Mouse (Mus musculus) heart, embryonic 16.5 days (tissue): Measurements from ENCODE around the gene Fads6. TPM values are rescaled to one million over a fixed set of nuclear protein-coding genes. Genes with fewer than 3 reads are reported as not detected.

Experiments used
- ATAC-seq: fragments of 200-750 bp; cut with Nextera tagmentation; replicated peaks from 2 replicates; pipeline ENCODE4 v1.8.0; 2017; ENCODE audit warnings: moderate number of reproducible peaks; ENCODE audit not compliant: insufficient read depth, low FRiP score; ENCODE audit errors: extremely low read depth
- H3K27ac ChIP-seq: fragments of 300-500 bp; sonication (generic); 2 replicates; pipeline ENCODE4 v1.5.1; 2014; ENCODE audit warnings: mild to moderate bottlenecking, low read length, control low read depth, moderate library complexity
- H3K27me3 ChIP-seq: fragments of 300-500 bp; sonication (generic); 2 replicates; pipeline ENCODE4 v1.6.1; 2014; ENCODE audit warnings: low read length, mixed read lengths; ENCODE audit not compliant: control insufficient read depth, insufficient read depth
- H3K36me3 ChIP-seq: fragments of 300-500 bp; sonication (generic); 2 replicates; pipeline ENCODE4 v1.6.1; 2014; ENCODE audit not compliant: control insufficient read depth, insufficient read depth
- H3K4me1 ChIP-seq: fragments of 300-500 bp; sonication (generic); 2 replicates; pipeline ENCODE4 v1.6.1; 2014; ENCODE audit warnings: low read length, mixed read lengths; ENCODE audit not compliant: control insufficient read depth, insufficient read depth
- H3K4me2 ChIP-seq: fragments of 300-500 bp; sonication (generic); 2 replicates; pipeline ENCODE4 v1.6.1; 2014; ENCODE audit warnings: low read depth, mild to moderate bottlenecking, control low read depth, low read length
- H3K4me3 ChIP-seq: fragments of 300-500 bp; sonication (generic); 2 replicates; pipeline ENCODE4 v1.5.1; 2014; ENCODE audit warnings: mild to moderate bottlenecking, control low read depth, low read length
- H3K9ac ChIP-seq: fragments of 300-500 bp; sonication (generic); 2 replicates; pipeline ENCODE4 v1.6.1; 2014; ENCODE audit warnings: low read length, control low read depth
- H3K9me3 ChIP-seq: fragments of 300-500 bp; sonication (generic); replicated peaks from 2 replicates; pipeline ENCODE4 v1.6.1; 2016; ENCODE audit warnings: low read length; ENCODE audit not compliant: control insufficient read depth
- WGBS: fragments of 180-500 bp; shearing (Covaris S2); extraction: QIAGEN DNeasy Blood & Tissue Kit; methylation state at CpG from one replicate; pipeline ENCODE4 v1.1.7; 2014; 5-methylcytosine and 5-hydroxymethylcytosine counted together
- polyA plus RNA-seq: library from polyadenylated mRNA; unstranded; fragments of >200 nt; fragmentation: Nextera tagmentation; extraction: Ambion mirVana; gene quantifications from 2 replicates; pipeline ENCODE4 v1.2.1, GENCODE M21; 2015

The Fads6 gene
- polyA plus RNA-seq, 1 experiment from 2014 or later: 0.74 TPM

DNA sequence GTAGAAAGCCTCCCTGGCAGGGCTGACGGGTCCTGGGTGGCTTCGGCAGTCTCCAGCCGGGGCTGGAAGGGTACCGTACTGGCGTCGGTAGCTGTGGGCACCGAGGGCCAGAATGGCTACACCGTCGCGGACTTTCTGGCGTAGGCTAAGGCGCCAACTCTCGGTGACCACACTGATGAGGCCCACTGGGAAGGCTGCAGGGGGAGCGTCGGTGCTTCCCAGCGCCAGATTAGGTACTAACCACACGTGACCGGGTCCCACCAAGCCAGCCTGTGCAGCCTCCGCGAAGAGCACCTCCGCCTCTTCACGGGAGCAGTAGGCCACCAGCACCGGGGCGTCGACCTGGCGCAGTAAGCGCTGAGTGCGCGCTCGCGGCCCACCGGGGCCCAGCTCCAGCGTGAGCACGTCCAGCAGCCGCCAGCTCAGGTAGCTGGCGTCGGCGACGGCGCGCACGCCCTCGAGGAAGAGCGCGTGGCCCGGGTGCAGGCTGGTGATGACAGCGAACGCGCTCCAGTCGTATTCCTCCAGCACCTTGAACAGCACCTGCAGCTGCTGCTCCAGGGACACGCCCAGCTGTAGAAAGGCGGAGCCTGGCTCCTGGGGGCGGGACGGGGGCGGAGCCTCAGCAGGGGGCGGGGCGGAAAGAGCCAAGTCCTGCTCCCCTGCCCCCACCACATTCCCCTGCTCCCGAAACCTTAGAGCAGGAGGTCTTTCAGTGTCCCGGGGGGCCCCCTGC, 39.5 kb downstream of the Fads6 start:
- no peak overlapping the region for H3K27ac ChIP-seq
- H3K9ac ChIP-seq: no peak overlapping the region
- peaks cover 75% of the 10 kb centered on the region for H3K27me3 ChIP-seq
- H3K36me3 ChIP-seq: no peaks in the 10 kb centered on the region
- no peak for ATAC-seq
- peak overlapping the region; percentile 40 for H3K4me2 ChIP-seq
- 0 out of 2 replicates have a peak, but pooled peaks cover 2% of the 10 kb centered on the region for H3K4me1 ChIP-seq
- H3K4me3 ChIP-seq: no peak overlapping the region
- no peaks in the 10 kb centered on the region for H3K9me3 ChIP-seq
- 13% methylated on average over 58 of the region's 59 CpGs for WGBS

DNA sequence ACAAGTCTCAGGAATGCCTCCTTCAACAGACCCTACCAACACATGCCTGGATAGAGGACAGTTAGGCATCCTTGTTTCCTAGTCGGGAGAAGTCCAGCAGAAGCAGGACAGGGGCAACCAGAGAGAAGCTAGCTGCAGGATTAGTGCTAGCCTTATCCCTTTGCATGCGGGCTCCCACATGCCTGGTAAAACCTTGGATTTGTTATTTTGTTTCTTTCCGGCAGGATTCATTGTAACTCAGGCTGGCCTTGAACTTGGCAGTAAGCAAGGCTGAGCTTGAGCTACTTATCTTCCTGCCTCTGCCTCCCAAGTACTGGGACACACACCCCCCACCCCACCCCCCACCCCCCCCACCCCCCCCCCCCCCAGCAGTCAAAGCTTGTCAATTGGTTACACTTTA, 46.2 kb downstream of the Fads6 start:
- H3K27ac ChIP-seq: no peak overlapping the region
- 60% methylated on average over 3 of the region's 3 CpGs for WGBS
- H3K9ac ChIP-seq: no peak overlapping the region
- no peaks in the 10 kb centered on the region for H3K36me3 ChIP-seq
- peaks cover 72% of the 10 kb centered on the region for H3K27me3 ChIP-seq
- ATAC-seq: no peak
- no peak overlapping the region for H3K4me3 ChIP-seq
- H3K9me3 ChIP-seq: no peaks in the 10 kb centered on the region
- no peak overlapping the region for H3K4me2 ChIP-seq
- H3K4me1 ChIP-seq: peaks cover 15% of the 10 kb centered on the region

- Histone ChIP-seq H3K9ac (no peak overlapping the region), H3K4me3 (peak overlapping the region; percentile 48), H3K9me3 (no peaks in the 10 kb centered on the region), H3K36me3 (no peaks in the 10 kb centered on the region), H3K4me1 (peaks cover 15% of the 10 kb centered on the region), H3K4me2 (peak overlapping the region; percentile 58), H3K27ac (no peak overlapping the region), H3K27me3 (peaks cover 66% of the 10 kb centered on the region)
- ATAC-seq: no peak
- WGBS: 2% methylated on average over 36 of the region's 36 CpGs
Measured at GRCm38 (mm10) chr11:115250405-115251090, 46.9 kb downstream of the Fads6 start.

GRCm38 (mm10) chr11:115249721-115250404, 47.6 kb downstream of the Fads6 start:
- Histone ChIP-seq H3K27me3 (peaks cover 62% of the 10 kb centered on the region), H3K9me3 (no peaks in the 10 kb centered on the region), H3K36me3 (no peaks in the 10 kb centered on the region), H3K9ac (0 out of 2 replicates have a peak overlapping the region, but pooled peaks have one; percentile 1), H3K27ac (no peak overlapping the region), H3K4me1 (peaks cover 15% of the 10 kb centered on the region), H3K4me3 (peak overlapping the region; percentile 48), H3K4me2 (peak overlapping the region; percentile 58)
- WGBS: 3% methylated on average over 62 of the region's 63 CpGs
- no peak for ATAC-seq

- H3K27ac ChIP-seq: no peak overlapping the region
- 62% methylated on average over 6 of the region's 6 CpGs for WGBS
- H3K9me3 ChIP-seq: no peaks in the 10 kb centered on the region
- peaks cover 62% of the 10 kb centered on the region for H3K27me3 ChIP-seq
- no peak overlapping the region for H3K9ac ChIP-seq
- no peaks in the 10 kb centered on the region for H3K36me3 ChIP-seq
- peaks cover 15% of the 10 kb centered on the region for H3K4me1 ChIP-seq
- H3K4me3 ChIP-seq: no peak overlapping the region
- ATAC-seq: no peak
- no peak overlapping the region for H3K4me2 ChIP-seq
Measured at GRCm38 (mm10) chr11:115247945-115248344, 49.5 kb downstream of the Fads6 start.

GRCm38 (mm10) chr11:115247240-115247639, 50.2 kb downstream of the Fads6 start:
- 27% methylated on average over 3 of the region's 3 CpGs for WGBS
- no peak overlapping the region for H3K4me3 ChIP-seq

GRCm38 (mm10) chr11:115246386-115246785, 51.1 kb downstream of the Fads6 start:
- Histone ChIP-seq H3K36me3 (no peaks in the 10 kb centered on the region), H3K9ac (no peak overlapping the region), H3K4me3 (no peak overlapping the region), H3K9me3 (no peaks in the 10 kb centered on the region), H3K4me1 (peaks cover 15% of the 10 kb centered on the region), H3K27ac (no peak overlapping the region), H3K27me3 (peaks cover 50% of the 10 kb centered on the region), H3K4me2 (no peak overlapping the region)
- no peak for ATAC-seq
- 61% methylated on average over 8 of the region's 8 CpGs for WGBS

More at GRCm38 (mm10) chr11:115247240-115247639, 50.2 kb downstream of the Fads6 start:
- Histone ChIP-seq H3K4me1 (peaks cover 15% of the 10 kb centered on the region), H3K27me3 (peaks cover 57% of the 10 kb centered on the region), H3K27ac (no peak overlapping the region), H3K9me3 (no peaks in the 10 kb centered on the region), H3K9ac (no peak overlapping the region), H3K36me3 (no peaks in the 10 kb centered on the region), H3K4me2 (no peak overlapping the region)
- ATAC-seq: no peak

DNA sequence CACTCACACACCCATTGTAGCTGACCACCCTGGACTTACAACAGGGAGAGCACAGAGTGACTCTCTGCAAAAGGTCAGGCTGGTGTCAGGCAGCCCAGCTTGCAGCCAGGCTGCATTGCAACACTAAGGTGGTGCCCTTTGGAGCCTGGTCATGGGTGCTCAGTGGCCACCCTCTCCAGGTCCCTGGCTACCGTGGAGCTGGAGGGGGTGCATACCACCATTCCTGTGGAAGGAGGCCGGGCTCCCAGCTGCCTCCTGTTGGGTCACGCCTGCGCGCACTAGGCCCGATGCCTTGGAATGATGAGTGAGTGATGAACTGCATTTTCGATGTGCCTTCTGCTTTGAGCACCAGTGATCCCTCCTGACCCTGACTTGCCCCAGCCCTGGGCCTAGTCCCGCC, 52.6 kb downstream of the Fads6 start:
- no peak overlapping the region for H3K9ac ChIP-seq
- H3K4me1 ChIP-seq: peaks cover 9% of the 10 kb centered on the region
- no peak overlapping the region for H3K4me3 ChIP-seq
- H3K4me2 ChIP-seq: no peak overlapping the region
- no peaks in the 10 kb centered on the region for H3K36me3 ChIP-seq
- 79% methylated on average over 8 of the region's 8 CpGs for WGBS
- no peak for ATAC-seq
- H3K9me3 ChIP-seq: no peaks in the 10 kb centered on the region
- H3K27me3 ChIP-seq: peaks cover 34% of the 10 kb centered on the region
- no peak overlapping the region for H3K27ac ChIP-seq

DNA sequence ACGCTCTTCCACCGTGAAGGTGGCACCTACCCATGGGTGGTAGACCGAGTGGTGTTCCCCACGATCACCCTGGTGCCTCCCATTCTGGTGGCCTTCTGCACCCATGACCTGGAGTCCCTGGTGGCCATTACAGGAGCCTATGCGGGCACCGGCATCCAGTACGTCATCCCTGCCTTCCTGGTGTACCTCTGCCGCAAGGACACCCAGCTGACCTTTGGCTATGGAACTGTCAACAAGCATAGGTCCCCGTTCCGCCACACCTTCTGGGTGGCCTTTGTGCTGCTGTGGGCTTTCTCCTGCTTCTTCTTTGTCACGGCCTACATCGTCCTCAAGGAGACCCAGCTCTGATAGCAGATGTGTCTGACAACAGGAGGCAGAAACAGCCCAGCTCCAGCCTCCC, 53.7 kb downstream of the Fads6 start:
- H3K9ac ChIP-seq: no peak overlapping the region
- H3K27ac ChIP-seq: no peak overlapping the region
- H3K27me3 ChIP-seq: peaks cover 24% of the 10 kb centered on the region
- H3K4me3 ChIP-seq: no peak overlapping the region
- H3K36me3 ChIP-seq: no peaks in the 10 kb centered on the region
- peaks cover 7% of the 10 kb centered on the region; the same call in 1 of the 2 replicates for H3K4me1 ChIP-seq
- H3K9me3 ChIP-seq: no peaks in the 10 kb centered on the region
- ATAC-seq: no peak
- whole genome bisulfite sequencing: 77% methylated on average over 12 of the region's 12 CpGs
- no peak overlapping the region for H3K4me2 ChIP-seq
